Mouse (Mus musculus): ENCODE data around the gene Fzr1. TPM values are rescaled to one million over a fixed set of nuclear protein-coding genes. Genes with fewer than 3 reads are reported as not detected.

Fzr1 gene
- polyA plus RNA-seq, 1 experiment from 2014 or later = 112 TPM

GRCm38 (mm10) chr10:81366477-81367206 lies 11.7 kb downstream of the Fzr1 start:
- Histone ChIP-seq H3K4me2 (replicated peaks) (no peak overlapping the region), H3K4me3 (no peak overlapping the region), H3K9me3 (no peaks in the 10 kb centered on the region), H3K27me3 (peaks cover 40% of the 10 kb centered on the region), H3K27ac (peak overlapping the region; percentile 6; the same call in 1 of the 2 replicates), H3K4me1 (peaks cover 26% of the 10 kb centered on the region), H3K36me3 (peaks cover 73% of the 10 kb centered on the region), H3K9ac (no peak overlapping the region)
- WGBS = 83% methylated on average over 6 of the region's 6 CpGs
- no peak for ATAC-seq (ENCODE audit: low FRiP score, low read depth)

DNA sequence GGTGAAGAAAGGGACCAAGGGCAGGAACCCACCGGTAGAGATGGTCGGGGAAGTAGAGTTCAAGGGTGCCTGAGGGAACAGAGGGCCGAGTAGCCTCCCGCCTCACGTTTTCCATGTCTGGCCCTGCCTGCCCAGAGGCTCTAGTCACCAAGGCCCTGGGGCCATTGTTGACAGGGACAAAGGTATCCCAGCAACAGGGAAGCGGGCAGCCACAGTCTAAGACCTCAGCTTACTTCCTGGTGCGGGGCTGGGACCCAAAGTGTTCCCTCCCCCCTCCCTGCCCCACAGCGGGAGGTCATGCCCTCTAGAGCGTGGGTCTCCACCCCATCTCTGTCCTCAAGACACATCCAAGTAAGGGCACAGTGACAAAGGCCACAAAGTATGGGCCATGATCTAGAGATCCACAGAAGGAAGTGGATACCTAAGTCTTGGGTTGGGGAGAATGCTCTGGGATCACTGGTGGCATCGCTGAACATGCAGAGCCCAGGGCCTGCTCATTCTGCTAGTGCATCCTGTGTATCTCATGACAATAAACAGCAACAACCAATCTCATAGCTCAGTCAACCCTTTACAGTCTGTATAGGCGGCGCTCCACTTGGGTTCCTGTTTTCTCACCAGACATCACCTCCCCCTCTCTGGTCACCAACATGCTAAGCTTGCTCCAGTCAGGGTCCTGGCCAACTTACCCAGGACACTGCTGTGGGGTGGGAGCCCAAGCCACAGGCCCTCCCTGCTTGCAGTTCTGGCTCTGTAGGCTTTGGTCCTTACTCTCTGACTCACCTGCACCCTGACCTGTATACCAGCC lies 12.4 kb downstream of the Fzr1 start, which contains the start of gene 4930404N11Rik:
TSS of gene 4930404N11Rik (minus strand) at position 145 of the 805 bp plus-strand sequence.
- H3K36me3 ChIP-seq = peaks cover 73% of the 10 kb centered on the region
- no peak for ATAC-seq (ENCODE audit: low FRiP score, low read depth)
- 26% methylated on average over 12 of the region's 12 CpGs for WGBS
- H3K4me3 ChIP-seq = peak within 1 kb of the TSS; percentile 41
- H3K4me1 ChIP-seq = peaks cover 28% of the 10 kb centered on the region
- H3K4me2 ChIP-seq (replicated peaks) = peak within 1 kb of the TSS; percentile 66
- H3K9me3 ChIP-seq = no peaks in the 10 kb centered on the region
- H3K9ac ChIP-seq = peak within 1 kb of the TSS; percentile 57
- H3K27me3 ChIP-seq = peaks cover 40% of the 10 kb centered on the region
- peak within 1 kb of the TSS; percentile 6; the same call in 1 of the 2 replicates for H3K27ac ChIP-seq

DNA sequence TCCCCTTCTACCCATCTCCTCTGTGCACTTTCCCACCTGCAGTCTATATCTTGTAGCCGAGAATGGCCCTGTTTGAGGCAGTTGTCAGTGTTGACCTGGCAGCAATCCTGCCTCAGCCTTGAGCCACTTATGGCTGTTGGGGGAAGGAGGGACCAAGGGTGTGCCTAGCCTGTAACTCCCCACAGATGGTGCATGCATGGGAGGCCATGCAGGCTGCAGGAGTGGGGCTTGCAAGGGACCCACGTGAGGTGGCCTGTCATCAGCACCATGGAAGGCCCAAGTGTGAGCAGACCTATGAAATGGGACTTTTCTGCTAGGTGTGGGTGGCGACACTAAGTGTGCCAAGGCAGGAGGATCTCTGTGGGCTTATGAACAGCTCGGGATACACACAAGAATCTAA lies 13.2 kb downstream of the Fzr1 start:
- ATAC-seq (ENCODE audit: low FRiP score, low read depth) = no peak

DNA sequence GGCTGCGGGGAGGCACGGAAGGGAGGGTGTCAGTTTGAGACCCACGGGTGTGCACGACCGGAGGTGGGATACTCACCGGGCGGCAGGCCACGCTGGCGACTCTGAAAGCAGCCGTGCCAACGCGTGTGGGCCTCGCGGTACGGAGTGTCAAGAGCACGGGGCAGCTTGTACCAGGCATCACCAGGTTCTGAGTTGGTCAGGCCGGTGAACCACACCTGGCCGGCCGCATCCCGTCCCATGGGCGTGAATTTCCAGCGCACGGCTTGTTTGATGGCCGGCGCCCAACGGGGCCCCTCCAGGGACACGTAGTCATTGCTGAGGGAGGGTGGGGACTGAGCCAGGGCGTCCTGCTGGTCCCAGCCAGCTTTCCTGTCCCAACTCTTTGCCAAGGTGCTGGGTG lies 13.7 kb downstream of the Fzr1 start:
- peak overlapping the region; percentile 57 for H3K9ac ChIP-seq
- H3K4me2 ChIP-seq (replicated peaks) = peak overlapping the region; percentile 66
- no peak for ATAC-seq (ENCODE audit: low FRiP score, low read depth)
- peak overlapping the region; percentile 41 for H3K4me3 ChIP-seq
- 8% methylated on average over 28 of the region's 28 CpGs for WGBS
- H3K36me3 ChIP-seq = peaks cover 62% of the 10 kb centered on the region
- H3K27me3 ChIP-seq = peaks cover 40% of the 10 kb centered on the region
- no peaks in the 10 kb centered on the region for H3K9me3 ChIP-seq
- peaks cover 33% of the 10 kb centered on the region for H3K4me1 ChIP-seq
- no peak overlapping the region for H3K27ac ChIP-seq

More for the DNA sequence above, 13.2 kb downstream of the Fzr1 start:
- Histone ChIP-seq H3K4me3 (no peak overlapping the region), H3K27me3 (peaks cover 40% of the 10 kb centered on the region), H3K9me3 (no peaks in the 10 kb centered on the region), H3K36me3 (peaks cover 66% of the 10 kb centered on the region), H3K4me2 (replicated peaks) (peak overlapping the region; percentile 66; the same call in 1 of the 2 replicates), H3K9ac (peak overlapping the region; percentile 57; the same call in 1 of the 2 replicates), H3K27ac (no peak overlapping the region), H3K4me1 (peaks cover 33% of the 10 kb centered on the region)
- WGBS = 31% methylated on average over 4 of the region's 4 CpGs

- Histone ChIP-seq H3K9ac (peak overlapping the region; percentile 57), H3K9me3 (no peaks in the 10 kb centered on the region), H3K27me3 (peaks cover 40% of the 10 kb centered on the region), H3K4me2 (replicated peaks) (peak overlapping the region; percentile 66), H3K4me1 (peaks cover 40% of the 10 kb centered on the region), H3K4me3 (peak overlapping the region; percentile 41), H3K36me3 (peaks cover 52% of the 10 kb centered on the region), H3K27ac (no peak overlapping the region)
- WGBS = 8% methylated on average over 53 of the region's 54 CpGs
- no peak for ATAC-seq (ENCODE audit: low FRiP score, low read depth)
These were observed 14.6 kb downstream of the Fzr1 start for GRCm38 (mm10) chr10:81363436-81364346.

- Histone ChIP-seq H3K4me2 (replicated peaks) (no peak overlapping the region), H3K27ac (no peak overlapping the region), H3K36me3 (peaks cover 40% of the 10 kb centered on the region), H3K9me3 (no peaks in the 10 kb centered on the region), H3K9ac (no peak overlapping the region), H3K4me1 (peaks cover 51% of the 10 kb centered on the region), H3K4me3 (no peak overlapping the region), H3K27me3 (peaks cover 40% of the 10 kb centered on the region)
- 74% methylated on average over 12 of the region's 12 CpGs for WGBS
- no peak for ATAC-seq (ENCODE audit: low FRiP score, low read depth)
These were observed 15.9 kb downstream of the Fzr1 start for GRCm38 (mm10) chr10:81362336-81362949.

DNA sequence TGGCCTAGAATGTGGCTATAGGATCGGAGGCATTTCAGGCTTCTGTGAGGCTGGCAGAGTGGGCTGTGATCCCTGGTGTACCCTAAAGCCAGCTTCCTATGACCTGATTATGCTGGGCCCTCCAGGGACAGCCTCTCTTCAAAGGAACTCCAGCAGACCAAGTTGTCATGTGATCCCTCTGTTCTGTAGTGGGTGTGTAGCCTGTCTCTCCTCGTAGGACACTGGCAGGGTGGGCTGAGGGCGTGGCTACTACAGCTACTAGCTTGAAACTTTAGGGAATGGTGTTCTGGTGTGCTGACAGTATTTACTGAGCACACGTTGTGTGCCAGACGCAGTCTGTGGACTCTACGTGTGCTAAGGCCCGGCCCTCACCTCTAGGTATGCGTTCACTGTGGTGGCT lies 17.6 kb downstream of the Fzr1 start:
- peak overlapping the region; percentile 45; the same call in 1 of the 2 replicates for H3K9ac ChIP-seq
- no peak overlapping the region for H3K4me2 ChIP-seq (replicated peaks)
- ATAC-seq (ENCODE audit: low FRiP score, low read depth) = no peak
- H3K9me3 ChIP-seq = no peaks in the 10 kb centered on the region
- H3K36me3 ChIP-seq = peaks cover 23% of the 10 kb centered on the region
- no peak overlapping the region for H3K27ac ChIP-seq
- no peak overlapping the region for H3K4me3 ChIP-seq
- peaks cover 58% of the 10 kb centered on the region for H3K4me1 ChIP-seq
- peaks cover 34% of the 10 kb centered on the region for H3K27me3 ChIP-seq
- 56% methylated on average over 8 of the region's 8 CpGs for WGBS

GRCm38 (mm10) chr10:81358841-81359240 lies 19.5 kb downstream of the Fzr1 start:
- Histone ChIP-seq H3K27ac (no peak overlapping the region), H3K9me3 (no peaks in the 10 kb centered on the region), H3K4me2 (replicated peaks) (peak overlapping the region; percentile 97), H3K4me1 (peaks cover 44% of the 10 kb centered on the region), H3K4me3 (no peak overlapping the region), H3K27me3 (peaks cover 15% of the 10 kb centered on the region), H3K36me3 (peaks cover 23% of the 10 kb centered on the region), H3K9ac (peak overlapping the region; percentile 86; the same call in 1 of the 2 replicates)
- ATAC-seq (ENCODE audit: low FRiP score, low read depth) = no peak
- WGBS = 59% methylated on average over 1 of the region's 1 CpGs

DNA sequence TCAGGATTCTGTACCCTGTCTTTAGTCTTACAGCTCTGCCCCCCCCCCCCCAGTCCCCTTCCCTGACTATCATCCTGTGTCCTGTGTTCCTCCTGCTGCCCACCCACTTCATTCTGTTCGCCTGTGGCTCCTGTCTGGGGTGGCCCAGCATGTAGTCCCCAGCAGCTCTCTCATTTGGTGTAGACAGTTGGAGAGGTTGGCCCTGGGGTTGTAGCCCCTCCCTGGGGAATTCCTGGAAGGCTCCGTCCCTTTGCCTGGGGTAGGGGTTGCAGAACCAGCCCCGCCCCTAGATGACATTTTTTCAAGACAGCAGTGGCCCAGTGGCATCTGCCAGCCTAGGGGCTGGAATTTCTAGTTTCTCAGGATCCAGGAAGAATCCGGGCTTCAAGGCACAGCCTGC lies 20.1 kb downstream of the Fzr1 start:
- Histone ChIP-seq H3K27ac (no peak overlapping the region), H3K4me2 (replicated peaks) (peak overlapping the region; percentile 97), H3K9ac (peak overlapping the region; percentile 86), H3K36me3 (peaks cover 21% of the 10 kb centered on the region), H3K4me1 (peaks cover 38% of the 10 kb centered on the region), H3K27me3 (peaks cover 9% of the 10 kb centered on the region), H3K4me3 (peak overlapping the region; percentile 73), H3K9me3 (no peaks in the 10 kb centered on the region)
- no peak for ATAC-seq (ENCODE audit: low FRiP score, low read depth)
- 35% methylated on average over 4 of the region's 4 CpGs for WGBS

- WGBS = 1% methylated on average over 79 of the region's 79 CpGs
- Histone ChIP-seq H3K4me2 (replicated peaks) (peak within 1 kb of the TSS; percentile 97), H3K36me3 (peaks cover 14% of the 10 kb centered on the region), H3K27me3 (no peaks in the 10 kb centered on the region), H3K9ac (peak within 1 kb of the TSS; percentile 86), H3K4me3 (peak within 1 kb of the TSS; percentile 73), H3K27ac (no peak within 1 kb of the TSS), H3K4me1 (peaks cover 34% of the 10 kb centered on the region), H3K9me3 (no peaks in the 10 kb centered on the region)
- ATAC-seq (ENCODE audit: low FRiP score, low read depth) = peak; percentile 85
These were observed 21.1 kb downstream of the Fzr1 start, which contains the start of gene Mfsd12 for GRCm38 (mm10) chr10:81356991-81357844. Gene Mfsd12 (plus strand): TSS chr10:81357491.
